Mouse (Mus musculus): ENCODE measurements around the gene Rps6kb2. TPM values are rescaled to one million over a fixed set of nuclear protein-coding genes. Genes with fewer than 3 reads are reported as not detected.

Gene Rps6kb2
- total and polyA plus RNA-seq, 2 experiments from 2014 or later = 24.7 to 56.5 TPM

- no peaks in the 10 kb centered on the region for H3K9me3 ChIP-seq (ENCODE audit: low read length)
- peak overlapping the region; percentile 87 for H3K4me2 ChIP-seq (ENCODE audit: low read depth, low read length)
- H3K9ac ChIP-seq (replicated peaks; ENCODE audit: low read length) = peak overlapping the region; percentile 90
- peak overlapping the region; percentile 92 for H3K4me3 ChIP-seq (ENCODE audit: low read length)
- no peaks in the 10 kb centered on the region for H3K27me3 ChIP-seq (ENCODE audit: insufficient read depth, low read length)
- 33% methylated on average over 9 of the region's 9 CpGs for WGBS
- DNase-seq (ENCODE audit: low spot score) = no peak
- no peak for TF ChIP-seq CTCF (IDR thresholded peaks at IDR 0.05; ENCODE audit: low read depth)
- H3K27ac ChIP-seq = peak overlapping the region; percentile 79; the same call in 1 of the 2 replicates
- no peak for ATAC-seq
- H3K36me3 ChIP-seq (ENCODE audit: insufficient read depth, low read length) = peaks cover 9% of the 10 kb centered on the region; the same call in 1 of the 2 replicates
- H3K4me1 ChIP-seq (ENCODE audit: insufficient read depth, low read length) = peaks cover 14% of the 10 kb centered on the region
Measured at GRCm38 (mm10) chr19:4147782-4148490, 15.2 kb downstream of the Rps6kb2 start.

DNA sequence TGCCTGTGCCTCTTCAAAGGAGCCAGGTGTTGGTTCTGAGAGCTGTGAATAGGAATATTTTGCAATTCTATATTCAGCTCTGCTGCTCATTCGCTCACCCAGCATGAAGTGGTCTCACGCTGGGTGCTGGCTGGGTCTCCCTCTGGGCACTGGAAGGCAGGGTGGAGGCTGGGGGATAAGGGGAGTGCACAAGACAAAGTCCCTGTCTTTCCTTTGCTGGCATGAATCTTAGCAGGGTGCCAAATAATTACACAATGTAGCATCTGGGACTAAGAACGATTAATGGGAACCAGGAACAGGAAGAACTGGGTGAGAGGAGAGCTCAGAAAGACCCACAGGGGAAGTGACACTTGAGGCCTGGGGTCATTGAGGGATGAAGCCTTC lies 16.1 kb downstream of the Rps6kb2 start:
- Histone ChIP-seq H3K36me3 (ENCODE audit: insufficient read depth, low read length) (peaks cover 9% of the 10 kb centered on the region; the same call in 1 of the 2 replicates), H3K27me3 (ENCODE audit: insufficient read depth, low read length) (no peaks in the 10 kb centered on the region), H3K4me3 (ENCODE audit: low read length) (no peak overlapping the region), H3K9me3 (ENCODE audit: low read length) (no peaks in the 10 kb centered on the region), H3K4me1 (ENCODE audit: insufficient read depth, low read length) (peaks cover 14% of the 10 kb centered on the region), H3K4me2 (ENCODE audit: low read depth, low read length) (no peak overlapping the region), H3K9ac (replicated peaks; ENCODE audit: low read length) (no peak overlapping the region), H3K27ac (no peak overlapping the region)
- WGBS = 38% methylated on average over 3 of the region's 3 CpGs
- TF ChIP-seq CTCF (IDR thresholded peaks at IDR 0.05; ENCODE audit: low read depth) = no peak
- ATAC-seq = no peak
- DNase-seq (ENCODE audit: low spot score) = no peak

DNA sequence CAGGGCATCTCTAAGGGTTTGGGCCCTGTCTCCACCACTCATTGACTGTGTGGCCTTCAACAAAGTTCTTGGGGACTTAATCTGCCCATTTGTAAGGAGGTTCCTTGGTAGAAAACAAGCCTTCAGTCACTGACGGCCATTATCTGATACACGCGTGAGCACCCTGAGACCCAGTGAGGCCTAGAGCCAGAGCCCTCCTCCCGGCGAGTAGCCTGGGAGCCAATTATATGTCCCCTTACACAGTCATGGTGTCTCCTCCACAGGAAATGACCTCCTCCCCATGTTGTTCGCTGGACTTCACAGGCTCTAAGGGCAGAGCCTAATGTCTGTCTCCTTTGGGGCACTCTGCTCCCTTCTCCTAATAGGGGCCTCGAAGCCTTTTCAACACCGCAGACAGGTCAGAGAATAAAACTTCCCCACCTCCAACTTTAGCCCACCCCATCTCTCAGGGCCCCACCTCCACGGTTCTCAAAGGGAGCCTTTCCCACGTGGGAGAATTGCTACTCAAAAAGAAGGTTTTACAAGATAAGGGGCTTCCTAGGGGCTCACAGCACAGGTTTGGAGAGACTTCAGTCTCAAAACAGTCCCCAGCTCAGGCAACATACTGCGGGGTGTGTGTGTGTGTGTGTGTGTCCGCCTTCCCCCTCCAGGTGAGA lies 16.7 kb downstream of the Rps6kb2 start:
- Histone ChIP-seq H3K4me2 (ENCODE audit: low read depth, low read length) (no peak overlapping the region), H3K4me3 (ENCODE audit: low read length) (no peak overlapping the region), H3K4me1 (ENCODE audit: insufficient read depth, low read length) (peaks cover 14% of the 10 kb centered on the region), H3K9ac (replicated peaks; ENCODE audit: low read length) (no peak overlapping the region), H3K27ac (no peak overlapping the region), H3K36me3 (ENCODE audit: insufficient read depth, low read length) (peaks cover 9% of the 10 kb centered on the region; the same call in 1 of the 2 replicates), H3K27me3 (ENCODE audit: insufficient read depth, low read length) (no peaks in the 10 kb centered on the region), H3K9me3 (ENCODE audit: low read length) (no peaks in the 10 kb centered on the region)
- 63% methylated on average over 12 of the region's 12 CpGs for WGBS
- ATAC-seq = no peak
- no peak for DNase-seq (ENCODE audit: low spot score)
- TF ChIP-seq CTCF (IDR thresholded peaks at IDR 0.05; ENCODE audit: low read depth) = no peak

DNA sequence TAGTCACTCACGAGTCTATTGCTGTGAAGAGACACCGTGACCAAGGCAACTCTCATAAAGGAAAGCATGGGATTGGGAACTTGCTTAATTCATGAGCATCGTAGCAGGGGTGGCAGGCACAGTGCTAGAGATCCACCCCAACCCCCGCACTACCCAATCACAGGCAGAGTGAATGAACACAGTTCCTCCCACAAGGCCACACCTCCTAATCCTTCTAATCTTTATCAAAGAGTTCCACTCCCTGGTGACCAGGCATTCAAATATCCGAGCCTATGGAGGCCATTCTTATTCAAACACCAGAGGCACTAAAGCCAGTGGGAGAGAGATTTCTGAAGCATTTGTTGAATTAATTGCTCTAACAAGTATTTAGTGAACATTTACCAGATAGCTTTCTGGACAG lies 17.2 kb downstream of the Rps6kb2 start:
- Histone ChIP-seq H3K4me3 (ENCODE audit: low read length) (no peak overlapping the region), H3K27me3 (ENCODE audit: insufficient read depth, low read length) (no peaks in the 10 kb centered on the region), H3K4me2 (ENCODE audit: low read depth, low read length) (no peak overlapping the region), H3K9me3 (ENCODE audit: low read length) (no peaks in the 10 kb centered on the region), H3K9ac (replicated peaks; ENCODE audit: low read length) (no peak overlapping the region), H3K4me1 (ENCODE audit: insufficient read depth, low read length) (peaks cover 14% of the 10 kb centered on the region), H3K27ac (no peak overlapping the region), H3K36me3 (ENCODE audit: insufficient read depth, low read length) (peaks cover 4% of the 10 kb centered on the region; the same call in 1 of the 2 replicates)
- ATAC-seq (no peak), DNase-seq (ENCODE audit: low spot score) (no peak)
- 86% methylated on average over 5 of the region's 5 CpGs for WGBS
- TF ChIP-seq CTCF (IDR thresholded peaks at IDR 0.05; ENCODE audit: low read depth) = no peak

DNA sequence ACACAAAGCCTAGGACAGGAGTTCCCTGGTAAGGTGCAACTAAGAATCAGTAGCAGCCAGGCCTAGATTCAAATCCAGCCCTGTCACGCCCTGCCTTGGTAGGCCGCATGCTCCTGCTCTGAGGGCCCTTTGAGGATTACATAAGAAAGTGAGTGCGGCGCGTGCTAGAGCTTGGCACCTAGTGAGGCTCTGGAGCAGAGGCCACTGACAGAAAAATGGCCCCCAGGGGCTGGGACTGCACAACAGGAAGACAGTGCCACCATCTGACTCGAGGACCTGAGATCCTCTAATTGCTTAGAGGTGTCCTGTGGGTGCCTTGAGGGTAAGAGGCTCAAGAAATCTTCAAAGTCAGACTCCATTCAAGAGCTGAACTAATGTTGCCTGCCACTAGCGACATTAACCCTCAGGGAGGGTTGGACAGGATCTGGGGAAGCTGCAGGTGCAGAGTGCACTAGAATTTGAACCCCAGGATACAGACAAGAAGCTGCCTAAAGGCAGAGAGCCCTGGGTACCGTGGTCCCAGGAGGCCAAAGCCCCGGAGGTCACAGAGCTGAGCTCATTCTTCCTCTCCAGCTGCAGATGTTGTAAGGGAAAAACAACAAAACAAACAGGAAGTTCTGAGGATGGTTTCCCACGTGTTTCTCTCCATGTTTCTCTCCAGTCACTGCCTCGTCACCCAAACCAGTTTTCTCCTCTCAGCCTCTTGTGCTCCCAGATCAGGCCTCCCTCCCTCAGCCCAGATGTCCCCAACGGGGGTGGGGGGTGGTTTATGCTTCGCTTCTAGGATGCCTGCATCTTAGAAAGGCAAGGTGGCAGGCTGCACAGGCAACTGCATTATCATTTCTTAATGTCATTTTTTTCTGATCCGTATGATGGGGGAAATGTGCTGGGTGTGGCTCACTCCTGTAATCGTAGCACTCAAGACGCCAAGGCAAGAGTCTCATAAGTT lies 18.3 kb downstream of the Rps6kb2 start:
- Histone ChIP-seq H3K4me2 (ENCODE audit: low read depth, low read length) (no peak overlapping the region), H3K27ac (0 out of 2 replicates have a peak overlapping the region, but pooled peaks have one; percentile 20), H3K9ac (replicated peaks; ENCODE audit: low read length) (no peak overlapping the region), H3K9me3 (ENCODE audit: low read length) (no peaks in the 10 kb centered on the region), H3K4me1 (ENCODE audit: insufficient read depth, low read length) (peaks cover 14% of the 10 kb centered on the region), H3K27me3 (ENCODE audit: insufficient read depth, low read length) (no peaks in the 10 kb centered on the region), H3K36me3 (ENCODE audit: insufficient read depth, low read length) (no peaks in the 10 kb centered on the region), H3K4me3 (ENCODE audit: low read length) (no peak overlapping the region)
- no peak for TF ChIP-seq CTCF (IDR thresholded peaks at IDR 0.05; ENCODE audit: low read depth)
- DNase-seq (ENCODE audit: low spot score) (no peak), ATAC-seq (no peak)
- WGBS = 81% methylated on average over 16 of the region's 16 CpGs

DNA sequence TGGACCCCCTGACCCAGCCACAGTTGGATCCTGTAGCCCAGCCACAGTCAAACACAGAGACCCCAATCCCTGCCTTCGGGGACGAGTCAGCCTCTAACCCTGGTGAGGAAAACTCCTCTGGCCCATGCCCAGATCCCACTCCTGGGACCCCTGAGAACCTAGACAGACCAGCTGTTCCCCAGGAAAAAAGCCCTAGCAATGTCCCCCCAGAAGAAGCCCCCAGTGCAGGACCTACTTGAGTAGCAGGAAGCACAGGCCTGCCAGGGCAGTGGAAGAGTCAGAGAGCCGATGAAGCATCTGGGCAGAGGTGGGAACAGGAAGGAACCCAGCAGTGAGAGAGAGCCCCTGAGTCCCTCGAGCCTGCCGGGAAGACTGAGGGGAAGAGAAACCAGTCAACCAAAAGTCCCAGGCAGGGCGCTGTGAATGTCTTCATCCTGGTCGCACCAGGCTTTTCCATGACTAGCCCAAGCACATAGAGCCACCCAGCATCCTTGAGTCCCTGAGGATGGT lies 19.3 kb downstream of the Rps6kb2 start, which contains the start of gene Cabp4:
Gene Cabp4 (minus strand): TSS at position 275 of the 510 bp plus-strand sequence.
- 82% methylated on average over 7 of the region's 7 CpGs for WGBS
- Histone ChIP-seq H3K9me3 (ENCODE audit: low read length) (no peaks in the 10 kb centered on the region), H3K27me3 (ENCODE audit: insufficient read depth, low read length) (no peaks in the 10 kb centered on the region), H3K27ac (0 out of 2 replicates have a peak within 1 kb of the TSS, but pooled peaks have one; percentile 20), H3K4me1 (ENCODE audit: insufficient read depth, low read length) (peaks cover 4% of the 10 kb centered on the region; the same call in 1 of the 2 replicates), H3K4me3 (ENCODE audit: low read length) (no peak within 1 kb of the TSS), H3K36me3 (ENCODE audit: insufficient read depth, low read length) (no peaks in the 10 kb centered on the region), H3K4me2 (ENCODE audit: low read depth, low read length) (no peak within 1 kb of the TSS), H3K9ac (replicated peaks; ENCODE audit: low read length) (no peak within 1 kb of the TSS)
- no peak for ATAC-seq
- DNase-seq (ENCODE audit: low spot score) = no peak
- TF ChIP-seq CTCF (IDR thresholded peaks at IDR 0.05; ENCODE audit: low read depth) = no peak
